Mouse (Mus musculus) kidney, adult 9 months (tissue): ENCODE data around the gene Smpdl3a.

Experiments
- DNase-seq: peaks from one replicate; pipeline ENCODE4 v3.0.0; 2022

Gene Smpdl3a

DNA sequence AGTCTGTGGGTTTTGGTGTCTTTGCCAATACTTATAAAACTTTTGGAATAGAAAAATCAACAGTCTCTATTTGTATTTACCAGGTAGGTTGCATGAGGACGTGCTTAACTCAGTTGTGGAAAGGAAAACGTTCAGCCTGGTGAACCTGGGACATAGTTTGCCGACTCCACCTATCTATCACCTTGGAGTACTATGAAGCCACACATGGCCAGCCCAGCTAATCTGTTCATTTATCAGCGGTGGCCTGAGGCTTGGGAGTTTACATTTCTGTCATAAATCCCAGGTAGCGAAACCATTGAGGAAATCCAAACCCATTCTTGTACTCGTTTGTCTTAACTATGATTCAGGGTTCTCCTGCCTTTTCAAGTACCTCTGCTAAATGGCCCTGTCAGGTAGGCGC lies at the start of gene Smpdl3a:
Smpdl3a (plus strand) TSS at position 318 of the 400 bp plus-strand sequence.
- no peak for DNase-seq

DNA sequence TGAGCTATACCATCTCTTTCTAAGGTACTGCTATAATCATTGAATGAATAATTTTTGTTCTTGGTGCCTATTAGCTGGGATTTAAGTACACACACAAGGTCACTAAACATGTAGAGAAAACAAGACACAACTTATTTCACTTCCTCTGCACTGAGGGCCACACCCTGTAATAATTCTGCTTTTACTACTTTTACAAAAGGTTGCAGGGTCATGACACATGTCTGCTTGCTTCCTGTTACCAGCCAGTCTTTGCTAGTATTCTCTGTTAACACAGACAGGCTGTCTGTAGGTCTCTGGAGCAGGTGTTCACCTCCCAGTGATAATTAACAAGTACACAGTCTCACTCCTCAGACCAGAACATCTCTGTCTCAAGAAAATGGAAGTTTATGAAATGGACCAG lies 48.7 kb upstream of the Smpdl3a start:
- no peak for DNase-seq

DNA sequence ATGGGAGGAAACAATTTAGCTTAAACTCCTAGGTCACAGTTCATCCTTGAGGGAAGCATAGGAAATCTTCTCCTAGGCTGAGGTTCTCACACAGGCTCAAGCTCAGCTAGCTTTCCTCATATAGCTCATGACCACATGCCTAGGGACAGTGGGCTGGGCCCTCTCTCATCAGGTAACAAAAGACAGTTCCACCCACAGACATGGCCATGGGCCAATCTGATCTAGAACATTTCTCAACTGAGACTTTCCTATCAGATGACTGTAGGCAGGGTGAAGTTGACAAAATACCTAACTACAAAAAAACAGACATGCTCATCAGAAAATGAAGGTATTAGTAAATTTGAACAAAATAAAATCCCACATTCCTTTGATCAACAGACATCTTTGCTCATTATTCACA lies 47.0 kb upstream of the Smpdl3a start:
- no peak for DNase-seq

DNA sequence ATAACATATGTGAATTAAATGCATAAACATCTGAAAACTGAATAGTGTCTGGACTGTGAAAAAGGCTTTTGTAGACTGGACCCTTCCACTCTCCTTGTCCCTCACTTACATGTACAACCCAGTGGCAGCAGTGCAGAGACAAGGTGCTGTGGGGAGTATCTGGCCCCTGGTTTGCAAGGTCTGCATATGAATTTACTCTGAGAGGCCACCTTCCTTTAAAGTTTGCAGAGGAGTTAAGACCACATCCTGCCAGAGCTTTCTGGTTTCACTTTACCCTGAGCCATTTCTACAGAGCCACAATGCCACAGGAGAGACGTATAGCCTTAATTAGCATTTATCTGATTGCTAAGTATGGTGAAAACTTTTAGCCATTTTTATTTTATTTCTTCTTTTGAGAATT lies 40.8 kb upstream of the Smpdl3a start:
- no peak for DNase-seq

DNA sequence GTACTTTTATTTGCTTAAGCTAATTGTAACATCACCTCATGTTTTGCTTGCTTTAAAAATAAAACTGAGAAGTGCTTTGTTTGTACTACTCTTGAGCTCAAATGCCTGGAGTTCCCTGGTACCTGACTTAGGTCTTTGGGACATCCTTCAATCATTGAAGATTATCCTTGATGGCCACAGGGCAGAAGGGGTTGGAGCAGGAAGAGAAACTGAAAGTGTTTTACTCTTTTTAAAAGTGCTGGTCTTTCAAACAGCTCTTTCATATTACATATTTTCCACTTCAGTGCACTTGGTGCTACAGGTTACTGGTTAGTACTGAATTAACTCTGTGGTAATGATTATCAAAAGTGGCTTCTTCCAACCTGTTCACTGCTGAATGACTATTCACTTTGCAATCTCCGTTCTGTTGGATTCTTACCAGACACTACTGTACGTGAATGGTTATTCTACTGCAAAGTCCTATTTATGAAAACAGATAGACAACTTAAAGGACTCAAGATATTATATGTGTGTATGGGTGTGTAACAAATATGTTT lies 38.9 kb upstream of the Smpdl3a start:
- peak; percentile 51 for DNase-seq

DNA sequence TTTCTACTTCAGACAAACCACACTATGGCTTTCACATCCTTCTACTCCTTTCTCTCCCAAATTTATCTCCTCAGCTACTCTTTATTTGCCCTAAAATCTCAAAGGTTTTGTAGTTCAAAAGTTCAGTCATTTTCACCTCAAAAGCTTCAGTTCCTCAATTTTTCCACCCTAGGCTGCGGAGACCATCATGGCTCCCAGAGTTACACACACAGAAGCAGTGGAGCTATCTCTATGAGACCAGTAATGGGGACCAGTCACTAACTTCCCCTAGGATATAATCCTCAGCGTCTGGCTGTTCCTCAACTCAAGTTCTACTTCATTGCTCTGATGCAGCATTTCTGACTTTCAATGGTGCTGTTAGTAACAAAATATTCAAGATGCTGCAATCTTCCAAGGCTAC lies 35.1 kb upstream of the Smpdl3a start:
- no peak for DNase-seq

DNA sequence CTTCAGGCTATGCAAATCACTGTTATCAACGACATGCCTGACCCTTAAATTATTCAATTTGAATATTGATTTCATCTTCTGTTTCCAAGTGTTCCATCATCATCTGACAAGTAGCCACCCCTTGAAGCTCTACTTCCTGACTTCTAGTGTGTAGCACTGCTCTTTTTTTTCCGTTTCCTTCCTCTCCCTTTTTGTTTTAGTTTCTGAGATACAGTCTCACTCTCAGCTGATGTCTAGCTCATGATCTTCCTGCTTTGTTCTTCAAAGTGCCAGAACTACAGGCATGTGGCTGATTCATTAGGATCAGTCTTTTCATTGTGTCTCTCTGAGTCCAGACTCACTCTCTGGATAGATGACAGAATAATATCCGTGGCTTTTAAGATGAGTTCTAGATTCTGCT lies 33.4 kb upstream of the Smpdl3a start:
- DNase-seq = no peak

DNA sequence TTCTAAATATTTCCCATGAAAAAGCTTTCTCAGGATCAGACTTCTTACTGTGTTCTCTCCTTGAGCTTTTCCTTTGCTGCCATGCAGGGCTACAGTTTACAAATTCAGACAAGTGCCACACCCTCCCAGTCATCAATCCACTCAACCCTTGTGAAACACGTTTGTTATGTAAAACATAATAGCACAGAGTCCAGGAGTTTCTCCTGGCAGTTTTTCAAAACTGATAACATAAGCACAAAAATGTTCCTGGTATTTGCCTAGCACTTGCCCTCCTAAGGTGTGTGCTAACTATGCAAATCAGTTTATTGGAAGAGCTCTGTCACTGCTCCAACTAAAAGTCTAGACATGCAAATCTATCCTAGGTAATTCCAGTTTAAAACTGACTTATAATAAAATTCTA lies 31.1 kb upstream of the Smpdl3a start:
- no peak for DNase-seq

DNA sequence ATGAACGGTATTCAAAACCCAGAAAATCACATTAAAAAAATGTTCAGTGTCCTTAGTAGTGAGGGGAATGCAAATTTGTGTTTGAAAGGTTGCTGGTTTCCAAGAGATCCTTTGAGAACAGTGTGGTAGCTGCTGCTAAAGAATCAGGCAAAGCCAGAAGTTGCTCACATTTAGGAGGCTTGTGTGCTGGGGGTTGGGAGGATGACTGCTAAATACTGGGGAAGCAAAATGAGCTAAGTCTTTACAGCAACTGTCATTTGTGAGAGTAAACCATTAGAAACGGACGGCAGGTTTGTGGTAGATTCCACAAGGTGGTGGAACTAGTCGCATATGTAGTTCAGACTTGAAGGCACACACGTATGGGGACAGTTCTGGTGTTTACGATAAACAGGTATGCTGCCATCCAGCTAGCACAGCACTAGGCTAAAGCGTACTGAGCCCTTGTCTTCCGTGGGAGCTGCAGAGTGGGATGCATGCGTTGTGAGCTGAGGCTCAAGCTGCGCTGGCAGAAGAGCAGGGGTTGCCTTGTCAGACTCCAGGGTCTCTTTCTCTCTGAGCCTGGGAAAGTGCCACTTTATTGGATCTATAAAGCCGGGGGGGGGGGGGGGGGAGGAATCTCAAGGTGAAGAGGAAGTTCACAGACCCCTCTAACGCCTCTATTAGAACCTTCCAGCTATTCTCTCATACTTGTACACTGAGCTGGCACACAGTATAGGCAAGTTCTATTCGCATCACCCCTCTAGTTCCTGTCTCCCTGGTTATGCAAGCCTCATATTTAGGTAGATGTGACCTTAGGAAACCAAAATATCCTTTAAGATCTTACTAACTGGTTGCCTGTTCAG lies 10.6 kb upstream of the Smpdl3a start:
- no peak for DNase-seq

DNA sequence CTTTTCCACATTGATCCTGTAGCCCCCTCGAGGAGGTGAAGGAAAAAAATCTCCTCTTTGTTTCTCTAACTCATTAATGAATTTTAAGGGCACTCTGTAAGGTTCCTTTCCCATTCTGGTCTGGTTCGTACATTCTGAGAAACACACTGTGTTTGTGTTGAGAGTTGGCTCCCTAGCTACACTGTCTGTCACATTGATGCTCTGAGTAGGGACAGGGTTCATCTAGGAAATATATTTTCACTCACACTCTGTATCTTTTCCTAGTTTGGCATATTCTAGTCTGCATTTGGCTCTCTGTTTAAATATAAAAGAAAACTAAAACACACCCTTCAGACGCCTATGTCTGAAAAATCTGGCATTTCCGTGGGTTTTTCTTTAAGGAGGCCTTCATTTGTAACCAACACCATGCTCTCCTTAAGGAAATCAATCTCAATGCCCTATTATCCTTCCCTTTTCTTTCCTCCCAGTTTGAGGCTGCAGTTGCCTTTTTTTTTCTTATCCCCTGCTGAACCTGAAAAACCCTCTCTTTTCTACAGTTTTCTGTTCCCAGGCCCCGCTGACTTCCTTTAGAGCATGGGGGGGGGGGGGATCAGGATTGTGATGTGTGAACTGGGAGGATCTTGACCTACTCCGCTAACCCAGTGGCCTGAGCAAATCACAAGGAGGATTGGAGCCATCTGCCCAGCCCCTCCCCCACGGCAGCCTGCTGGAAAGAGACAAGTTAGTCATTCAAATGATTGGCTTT lies 9.8 kb upstream of the Smpdl3a start:
- peak; percentile 90 for DNase-seq

DNA sequence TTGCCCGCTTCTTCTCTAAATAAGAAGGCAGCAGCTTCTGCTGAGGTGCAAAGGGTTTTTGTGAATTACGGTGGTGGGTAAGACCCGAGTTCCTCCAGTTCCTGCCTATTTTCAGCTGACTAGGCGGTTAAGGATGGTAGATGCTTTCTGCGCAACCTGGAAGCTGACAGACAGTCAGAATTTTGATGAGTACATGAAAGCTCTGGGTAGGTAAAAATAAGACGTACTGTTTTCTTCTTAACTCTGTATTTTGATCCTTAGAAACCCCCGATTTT lies 9.3 kb upstream of the Smpdl3a start, which contains the start of gene Fabp7:
Fabp7 (plus strand) TSS at position 6 of the 275 bp plus-strand sequence.
- no peak for DNase-seq

DNA sequence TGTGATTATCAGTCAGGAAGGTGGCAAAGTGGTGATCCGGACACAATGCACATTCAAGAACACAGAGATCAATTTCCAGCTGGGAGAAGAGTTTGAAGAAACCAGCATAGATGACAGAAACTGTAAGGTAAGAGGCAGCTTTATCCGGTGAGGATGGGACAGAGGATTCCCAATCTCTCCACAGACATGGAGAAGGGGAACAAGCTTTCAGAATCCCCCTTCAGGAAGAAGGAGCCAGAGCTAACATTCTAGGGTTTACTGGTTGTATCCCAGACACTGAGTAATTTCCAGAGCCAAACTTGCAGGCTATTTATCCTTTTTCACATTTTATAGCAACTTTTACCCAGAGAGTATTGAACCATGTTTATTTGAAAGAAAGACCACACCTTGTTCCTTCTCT lies 8.6 kb upstream of the Smpdl3a start:
- no peak for DNase-seq

DNA sequence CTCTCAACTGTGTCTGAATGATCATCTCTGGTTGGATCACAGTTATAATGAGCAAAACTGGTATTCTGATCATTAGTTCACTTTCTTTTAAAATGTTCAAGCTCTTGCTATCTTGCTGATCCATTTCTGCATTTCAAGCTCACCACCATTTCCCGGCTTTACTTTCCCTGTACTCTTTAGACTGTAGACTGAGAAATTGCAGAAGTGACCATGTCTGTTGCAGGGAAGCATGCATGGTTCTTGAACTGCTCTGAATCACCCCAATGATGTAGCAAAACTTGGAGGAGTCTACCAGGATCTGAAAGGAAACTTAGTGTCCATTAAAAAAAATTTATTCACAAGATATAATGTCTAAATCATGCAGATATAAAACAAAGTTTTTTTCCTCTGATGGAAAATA lies 1.2 kb upstream of the Smpdl3a start:
- DNase-seq = no peak

DNA sequence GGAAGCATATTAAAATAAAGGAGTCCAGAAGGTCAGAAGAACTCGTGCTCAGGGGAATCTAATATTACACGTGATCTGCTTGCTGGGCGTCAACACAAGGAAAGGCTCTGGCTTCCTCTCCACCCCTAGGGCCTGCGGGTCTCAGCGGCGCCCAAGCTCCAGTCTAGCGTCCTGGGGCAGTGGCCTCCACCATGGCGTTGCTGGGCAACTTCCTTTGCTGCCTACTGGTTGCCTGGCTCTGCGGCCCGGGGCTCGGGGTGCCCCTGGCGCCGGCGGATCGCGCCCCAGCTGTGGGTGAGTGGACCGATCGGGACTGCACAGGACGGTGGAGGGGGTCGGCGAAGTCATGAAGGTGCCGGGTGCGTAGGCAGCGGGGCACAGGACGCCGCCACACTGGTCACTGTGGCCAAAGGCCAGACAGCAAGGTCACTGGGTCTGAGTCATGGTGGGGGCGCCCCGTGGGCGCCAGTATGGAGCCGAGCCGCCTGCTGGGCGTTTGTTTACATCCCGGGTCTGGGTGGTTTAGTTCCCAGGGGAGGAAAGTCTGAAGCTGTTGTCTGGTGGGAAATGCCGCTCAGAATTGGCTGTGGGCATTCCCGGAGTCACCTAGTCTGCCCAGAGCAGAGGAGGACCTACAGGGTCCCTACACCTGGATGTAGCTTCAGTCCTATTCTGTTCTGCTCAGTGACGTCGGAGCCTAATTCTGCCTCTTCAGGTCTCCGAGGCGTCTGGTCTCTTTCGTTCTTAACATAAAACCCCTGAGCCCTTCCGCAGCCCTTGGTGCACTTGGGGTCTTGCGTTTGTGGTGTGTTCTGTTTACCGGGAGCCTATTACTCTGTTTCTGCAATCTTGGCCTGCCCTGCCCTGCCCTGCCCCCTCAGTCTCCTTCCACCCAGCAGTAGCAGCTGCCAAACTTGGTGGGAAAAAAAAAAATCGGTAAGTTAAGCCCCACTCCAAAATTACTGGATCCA lies 641 bp downstream of the Smpdl3a start:
- DNase-seq = peak; percentile 78

DNA sequence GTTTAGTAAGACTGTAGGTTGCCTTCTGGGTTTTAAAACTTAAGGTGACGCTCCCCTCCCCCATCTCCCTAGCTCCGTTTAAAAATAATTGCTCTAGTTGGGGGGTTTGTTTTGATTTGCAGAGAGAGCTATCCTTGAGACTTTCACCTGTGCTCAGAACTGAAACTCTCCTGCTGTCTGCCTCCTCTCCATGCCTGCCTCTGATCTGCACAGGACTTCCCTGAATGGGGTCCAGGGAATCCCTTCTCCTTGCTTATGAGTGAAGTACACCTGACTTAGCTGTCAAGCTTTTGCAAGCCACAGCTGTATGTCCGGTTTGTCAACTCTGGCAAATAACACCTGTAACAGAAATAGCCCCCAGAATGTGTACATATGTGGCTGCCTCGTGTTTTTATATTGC lies 1.4 kb downstream of the Smpdl3a start:
- no peak for DNase-seq

DNA sequence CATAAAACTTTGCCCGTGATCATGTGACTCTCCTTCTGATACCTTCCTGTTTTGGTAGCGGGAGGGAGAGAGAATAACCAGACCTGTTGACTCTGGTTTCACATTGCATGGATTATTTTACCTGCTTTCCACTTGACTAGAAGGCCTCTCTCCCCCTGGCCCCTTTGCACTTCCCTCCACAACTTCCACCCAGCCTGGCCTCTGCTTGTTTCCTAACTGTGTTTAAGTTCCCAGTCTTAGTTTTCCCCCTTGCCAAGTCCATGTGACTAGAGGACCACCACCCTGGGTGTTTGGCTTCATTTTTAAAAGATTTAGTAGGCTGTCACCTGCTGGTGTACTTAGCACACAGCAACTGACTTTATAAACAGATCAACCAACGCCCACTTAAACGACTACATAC lies 1.9 kb downstream of the Smpdl3a start:
- peak; percentile 78 for DNase-seq

DNA sequence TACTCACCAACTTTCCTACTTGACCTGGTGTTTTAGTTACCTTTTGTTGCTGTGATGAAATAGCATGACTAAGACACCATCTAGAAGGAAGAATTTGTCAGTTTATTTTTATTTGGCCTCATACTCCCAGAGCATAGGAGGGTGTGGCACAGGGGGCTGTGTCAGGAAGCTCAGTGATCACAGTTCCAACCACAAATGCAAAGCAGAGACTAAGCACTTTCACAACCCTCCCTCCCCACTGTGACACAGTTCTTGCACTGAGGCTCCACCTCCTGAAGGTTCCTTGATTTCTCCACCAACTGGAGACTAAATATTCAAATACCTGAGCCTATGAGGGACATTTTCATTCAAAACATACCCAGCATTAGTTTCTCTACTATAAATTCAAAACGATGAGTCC lies 5.4 kb downstream of the Smpdl3a start:
- no peak for DNase-seq

DNA sequence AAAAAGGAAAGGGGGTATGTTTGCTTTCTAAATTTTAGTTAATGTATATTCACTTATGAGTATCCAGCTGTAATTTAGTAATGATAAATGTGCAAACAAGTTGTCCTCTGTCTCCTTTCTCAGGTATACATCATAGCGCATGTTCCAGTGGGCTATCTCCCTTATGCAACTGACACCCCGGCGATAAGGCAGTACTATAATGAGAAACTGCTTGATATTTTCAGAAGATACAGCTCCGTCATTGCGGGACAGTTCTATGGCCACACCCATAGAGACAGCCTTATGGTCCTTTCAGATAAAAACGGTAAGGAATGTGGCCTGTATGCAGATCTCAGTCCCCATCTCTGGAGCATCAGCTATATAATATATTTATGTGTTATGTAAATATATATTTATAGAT lies 13.6 kb downstream of the Smpdl3a start:
- no peak for DNase-seq

DNA sequence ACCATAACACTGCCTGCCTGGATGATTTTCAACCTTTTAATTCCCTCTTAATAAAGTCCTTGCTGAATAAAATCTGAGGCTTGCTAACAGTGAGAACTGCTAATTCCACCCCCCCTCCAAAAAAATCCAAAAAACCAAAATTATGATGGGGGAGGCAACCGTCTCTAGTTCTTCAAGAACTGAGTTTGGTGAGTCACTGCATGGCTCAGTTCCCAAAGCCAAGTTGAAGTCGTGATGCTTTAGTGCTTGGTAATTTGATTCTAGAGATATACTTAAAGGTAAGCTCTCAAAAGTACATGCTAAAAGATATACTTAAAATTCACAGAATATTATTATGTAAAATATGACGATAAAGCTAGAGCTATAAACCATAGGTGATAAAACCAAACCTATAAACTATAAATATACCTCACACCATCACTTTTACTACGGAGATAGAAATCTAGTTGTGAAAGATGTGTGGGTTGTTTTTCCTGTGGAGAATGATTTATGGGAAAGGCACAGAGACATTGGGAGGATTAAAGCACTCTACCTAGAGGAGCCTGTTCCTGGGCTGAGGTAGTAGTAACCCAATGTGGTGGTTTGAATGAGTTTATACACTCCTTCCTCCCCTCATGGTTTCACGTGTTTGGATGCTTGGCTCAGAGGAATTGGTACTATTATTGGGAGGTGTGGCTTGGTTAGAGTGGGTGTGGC lies 18.2 kb downstream of the Smpdl3a start:
- DNase-seq = no peak

DNA sequence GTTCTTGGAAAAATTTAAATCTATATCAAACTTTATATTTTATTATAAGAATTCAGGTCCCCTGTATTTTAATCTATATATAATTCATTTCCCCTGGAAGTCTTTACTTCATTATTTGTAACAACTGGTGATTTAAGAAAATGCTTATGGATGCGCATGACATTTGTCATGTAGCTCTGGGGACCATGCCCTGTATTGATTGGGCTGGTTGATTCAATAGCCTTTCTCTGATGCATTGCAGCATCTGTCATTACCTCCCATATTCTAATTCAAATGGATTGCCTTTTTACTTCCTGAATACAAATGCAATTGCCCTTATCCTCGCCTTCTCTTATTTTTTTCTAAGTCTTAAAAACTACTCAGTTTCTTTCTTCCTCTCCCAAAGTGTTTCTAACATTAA lies 20.2 kb downstream of the Smpdl3a start:
- DNase-seq = no peak

DNA sequence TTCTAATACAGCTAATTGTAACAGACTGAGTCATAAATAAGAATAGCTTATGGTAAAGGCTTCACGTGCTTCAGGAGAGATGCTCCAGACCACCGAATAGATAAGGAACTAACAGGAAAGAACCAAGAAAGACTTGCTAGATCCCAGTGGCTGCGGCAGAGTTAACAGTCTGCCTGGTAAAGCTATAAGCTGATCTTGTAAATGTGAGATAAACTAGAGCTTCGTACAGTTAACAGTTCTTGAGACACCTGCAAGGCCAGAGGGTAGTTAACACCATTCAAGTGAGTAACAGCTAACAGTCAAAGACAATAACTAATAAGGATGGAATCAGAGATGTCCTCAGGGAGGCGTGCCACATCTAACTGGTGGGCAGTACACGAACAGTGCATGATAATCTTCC lies 21.7 kb downstream of the Smpdl3a start:
- no peak for DNase-seq

DNA sequence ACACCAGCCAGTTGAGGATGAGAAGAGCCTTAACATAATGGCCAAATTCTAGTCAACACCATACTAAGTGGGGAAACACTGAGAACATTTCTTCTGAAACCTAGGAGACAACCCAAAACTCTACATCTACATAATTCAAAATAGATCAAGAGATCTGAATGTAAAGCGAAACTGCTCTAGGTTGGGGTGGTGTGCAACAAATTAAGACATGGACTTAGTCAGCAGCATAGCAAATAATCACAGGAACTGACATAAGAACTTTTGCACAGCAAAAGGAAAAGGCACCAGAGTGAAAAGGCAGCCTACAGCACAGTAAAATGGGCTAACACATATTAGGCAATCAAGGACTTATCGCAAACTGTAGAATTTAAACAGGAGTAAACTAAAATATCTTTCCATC lies 25.1 kb downstream of the Smpdl3a start:
- no peak for DNase-seq

DNA sequence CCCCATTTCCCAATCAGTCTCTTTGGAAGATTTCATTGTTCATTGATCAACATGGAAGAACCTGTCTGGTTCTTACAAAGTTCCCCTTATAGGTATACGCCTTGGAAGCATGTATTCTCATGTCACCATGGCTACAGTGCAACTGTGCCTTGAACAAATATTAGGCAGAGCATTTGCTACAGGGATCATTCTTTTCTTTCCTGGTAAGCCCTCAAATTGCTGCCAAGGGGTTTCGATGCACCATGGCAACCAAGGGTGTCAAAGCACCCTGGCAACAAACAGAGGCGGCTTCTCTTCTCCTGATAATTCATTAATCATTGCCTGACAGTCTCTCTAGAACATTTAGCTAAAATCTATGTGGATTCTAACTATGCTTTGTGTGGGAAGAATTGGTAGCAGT lies 28.3 kb downstream of the Smpdl3a start:
- no peak for DNase-seq
